Mouse (Mus musculus) hematopoietic multipotent progenitor cell, adult 10-12 weeks (in vitro differentiated cells): ENCODE data around the gene Lsm12. TPM values are rescaled to one million over a fixed set of nuclear protein-coding genes. Genes with fewer than 3 reads are reported as not detected.

Experiments
- polyA plus RNA-seq: library from polyadenylated mRNA; stranded (reverse); fragments of >175 nt; gene quantifications from 2 replicates; pipeline ENCODE4 v1.2.3, GENCODE M21; 2012; ENCODE audit warnings: low replicate concordance

Lsm12 gene
- 80.7 and 88.6 TPM in 2 replicates for polyA plus RNA-seq

GRCm38 (mm10) chr11:102184646-102185495, at the start of gene Lsm12:
Gene Lsm12 (minus strand): TSS chr11:102185296.

GRCm38 (mm10) chr11:102230006-102230741, 45.1 kb upstream of the Lsm12 start, which contains the start of gene Hdac5:
Gene Hdac5 (minus strand): TSS chr11:102230166.

GRCm38 (mm10) chr11:102189461-102190436, 4.7 kb upstream of the Lsm12 start, which contains the start of gene G6pc3:
Gene G6pc3 (plus strand): TSS chr11:102189620.

GRCm38 (mm10) chr11:102156039-102156785, 28.9 kb downstream of the Lsm12 start, which contains the start of gene Tmem101:
Gene Tmem101 (minus strand): TSS chr11:102156404.

GRCm38 (mm10) chr11:102145471-102146001, 39.6 kb downstream of the Lsm12 start, which contains the start of gene Nags:
Gene Nags (plus strand): TSS chr11:102145513.

Other genes with a start within 250 kb of the Lsm12 start
- gene Sost, start 218.3 kb downstream of the Lsm12 start, polyA plus RNA-seq: not detected in 2 replicates
- gene Cfap97d1, start 201.0 kb downstream of the Lsm12 start, polyA plus RNA-seq: not detected in 2 replicates
- gene Dusp3, start 198.3 kb downstream of the Lsm12 start, polyA plus RNA-seq: 16.2 and 38.6 TPM in 2 replicates
- gene Mpp3, start 156.8 kb downstream of the Lsm12 start, polyA plus RNA-seq: 0.05 and 0.06 TPM in 2 replicates
- 0.97 and 1.6 TPM in 2 replicates for gene Cd300lg, start 143.8 kb downstream of the Lsm12 start, polyA plus RNA-seq
- gene Mpp2, start 96.8 kb downstream of the Lsm12 start, polyA plus RNA-seq: 1.7 and 6.2 TPM in 2 replicates
- gene Ppy, start 84.0 kb downstream of the Lsm12 start, polyA plus RNA-seq: not detected in 2 replicates
- not detected in 2 replicates for gene Pyy, start 77.5 kb downstream of the Lsm12 start, polyA plus RNA-seq
- gene Nags, start 39.8 kb downstream of the Lsm12 start, polyA plus RNA-seq: 0.45 TPM in 1 of 2 replicates, not detected in the other
- 4.5 and 9.7 TPM in 2 replicates for gene Tmem101, start 28.9 kb downstream of the Lsm12 start, polyA plus RNA-seq
- 19.6 and 22.2 TPM in 2 replicates for gene G6pc3, start 4.3 kb upstream of the Lsm12 start, polyA plus RNA-seq
- gene Hdac5, start 44.9 kb upstream of the Lsm12 start, polyA plus RNA-seq: 125 and 273 TPM in 2 replicates
- gene BC030867, start 63.6 kb upstream of the Lsm12 start, polyA plus RNA-seq: 0.09 and 1.5 TPM in 2 replicates
- gene Asb16, start 83.4 kb upstream of the Lsm12 start, polyA plus RNA-seq: 0.11 TPM in 1 of 2 replicates, not detected in the other
- 53.7 and 63.0 TPM in 2 replicates for gene Tmub2, start 99.6 kb upstream of the Lsm12 start, polyA plus RNA-seq
- gene Atxn7l3, start 111.3 kb upstream of the Lsm12 start, polyA plus RNA-seq: 76.6 and 104 TPM in 2 replicates
- gene Ubtf, start 134.4 kb upstream of the Lsm12 start, polyA plus RNA-seq: 95.4 and 155 TPM in 2 replicates
- 8.9 and 573 TPM in 2 replicates for gene Slc4a1, start 180.9 kb upstream of the Lsm12 start, polyA plus RNA-seq
- 9.0 and 32.0 TPM in 2 replicates for gene Rundc3a, start 208.1 kb upstream of the Lsm12 start, polyA plus RNA-seq
- gene Slc25a39, start 222.7 kb upstream of the Lsm12 start, polyA plus RNA-seq: 108 and 335 TPM in 2 replicates
- gene Grn, start 245.0 kb upstream of the Lsm12 start, polyA plus RNA-seq: 128 and 131 TPM in 2 replicates